Mouse (Mus musculus): ENCODE measurements around the gene Mapk6. TPM values are rescaled to one million over a fixed set of nuclear protein-coding genes. Genes with fewer than 3 reads are reported as not detected.

Gene Mapk6
- total RNA-seq, 2 experiments from 2014 or later: 34.6 to 35.1 TPM

Other genes with a start within 250 kb of the Mapk6 start
- 1 to 10 TPM; 5.7 to 9.4 TPM for gene Myo5c, start 178.0 kb downstream of the Mapk6 start, total RNA-seq (2021)
- 10 to 100 TPM; 29.1 to 32.4 TPM for gene Gnb5, start 103.7 kb downstream of the Mapk6 start, total RNA-seq (2021)
- under 1 TPM in 1 of 2 experiments, not detected in 1; 0.33 TPM for gene Bcl2l10, start 62.2 kb downstream of the Mapk6 start, total RNA-seq (2021)
- 10 to 100 TPM; 26.1 to 27.1 TPM for gene Leo1, start 31.5 kb upstream of the Mapk6 start, total RNA-seq (2021)
- gene Tmod3, start 149.7 kb upstream of the Mapk6 start, total RNA-seq (2021): 10 to 100 TPM; 87.2 to 89.9 TPM
- 10 to 100 TPM; 17.9 to 25.6 TPM for gene Tmod2, start 201.3 kb upstream of the Mapk6 start, total RNA-seq (2021)
- gene Lysmd2, start 215.7 kb upstream of the Mapk6 start, total RNA-seq (2021): 10 to 100 TPM; 15.3 to 17.5 TPM

All from adrenal gland, postnatal 10 days (tissue).